Mouse (Mus musculus): ENCODE results near the gene Mga.

DNA sequence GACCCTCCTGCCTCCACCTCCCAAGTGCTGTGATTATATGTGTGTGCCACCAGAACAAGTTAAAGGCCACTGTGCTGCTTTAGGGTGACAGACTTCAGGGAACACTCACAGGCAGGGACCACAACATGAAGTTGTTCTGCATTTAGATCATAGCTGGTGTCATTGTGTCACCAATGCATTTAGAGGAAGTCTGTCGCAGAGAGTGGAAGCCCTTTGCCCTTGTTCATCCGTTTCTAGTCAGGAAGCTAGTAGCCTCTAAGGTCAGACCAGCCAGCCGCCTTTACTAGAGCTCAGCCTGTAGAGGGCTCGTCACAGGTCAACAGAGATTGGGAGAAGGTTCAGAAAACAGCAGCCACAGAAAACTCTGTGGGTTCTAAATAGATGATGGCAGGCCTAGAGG is 111.6 kb downstream of the Mga start:
- TF ChIP-seq CTCF (IDR thresholded peaks at IDR 0.05; ENCODE audit: insufficient read depth, low read length) (no peak), POLR2A (IDR thresholded peaks at IDR 0.05; ENCODE audit: borderline replicate concordance, extremely low read depth, low read depth, low read length) (no peak)

Measured in lung, adult 2 months (tissue).